Mouse (Mus musculus): ENCODE results near the gene E130311K13Rik. TPM values are rescaled to one million over a fixed set of nuclear protein-coding genes. Genes with fewer than 3 reads are reported as not detected.

E130311K13Rik gene
- total RNA-seq (2023; ENCODE audit: inconsistent age): 3.1 to 4.9 TPM (median 3.5 TPM) in 4 replicates

DNA sequence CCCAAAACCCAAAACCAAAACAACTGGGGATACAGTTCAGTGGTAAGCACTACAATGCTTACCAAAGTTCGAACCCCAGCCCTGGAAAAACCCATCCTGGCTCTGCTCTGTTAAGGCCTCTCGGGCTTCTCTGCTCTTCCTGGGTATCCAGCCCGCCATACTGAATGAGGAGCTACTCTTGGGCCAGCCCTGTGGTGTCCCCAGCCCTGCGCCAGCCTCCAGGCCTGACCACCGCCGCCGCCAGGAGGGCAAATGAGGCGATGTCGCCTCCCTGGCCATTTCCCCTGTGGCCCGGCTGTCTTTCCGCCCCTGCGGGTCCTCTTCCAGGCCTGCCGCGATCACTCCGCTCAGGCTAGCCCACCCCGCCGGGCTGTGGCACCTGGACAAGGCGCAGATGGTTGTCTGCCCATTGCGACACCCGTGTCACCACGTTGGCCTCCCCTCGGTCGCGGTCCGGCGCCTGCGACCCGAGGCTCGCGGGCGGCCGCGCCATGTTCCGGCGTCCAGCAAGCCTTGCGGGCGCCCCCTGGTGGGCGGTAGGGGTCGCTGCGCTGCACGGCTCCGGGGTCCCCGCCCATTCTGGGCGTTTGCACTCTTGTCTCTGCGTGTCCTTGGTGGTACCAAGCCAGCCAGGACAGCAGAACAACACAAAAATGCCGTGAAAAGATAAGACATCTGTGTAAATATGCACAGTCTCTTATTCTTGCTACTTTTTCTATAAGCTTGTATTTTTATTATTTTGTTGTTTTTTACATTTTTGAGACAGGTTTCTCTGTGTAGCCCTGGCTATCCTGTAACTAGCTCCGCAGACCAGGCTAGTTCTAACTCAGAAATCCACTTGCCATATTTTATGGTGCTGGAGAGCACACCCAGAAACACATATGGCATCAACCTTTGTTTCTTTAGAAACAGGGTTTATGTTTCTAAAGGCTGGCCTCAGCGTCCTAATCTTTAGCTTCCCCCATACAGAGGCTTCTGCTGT lies at the start of gene E130311K13Rik:
Gene E130311K13Rik, minus strand, starts transcription at position 595 of the 982 bp plus-strand sequence.

DNA sequence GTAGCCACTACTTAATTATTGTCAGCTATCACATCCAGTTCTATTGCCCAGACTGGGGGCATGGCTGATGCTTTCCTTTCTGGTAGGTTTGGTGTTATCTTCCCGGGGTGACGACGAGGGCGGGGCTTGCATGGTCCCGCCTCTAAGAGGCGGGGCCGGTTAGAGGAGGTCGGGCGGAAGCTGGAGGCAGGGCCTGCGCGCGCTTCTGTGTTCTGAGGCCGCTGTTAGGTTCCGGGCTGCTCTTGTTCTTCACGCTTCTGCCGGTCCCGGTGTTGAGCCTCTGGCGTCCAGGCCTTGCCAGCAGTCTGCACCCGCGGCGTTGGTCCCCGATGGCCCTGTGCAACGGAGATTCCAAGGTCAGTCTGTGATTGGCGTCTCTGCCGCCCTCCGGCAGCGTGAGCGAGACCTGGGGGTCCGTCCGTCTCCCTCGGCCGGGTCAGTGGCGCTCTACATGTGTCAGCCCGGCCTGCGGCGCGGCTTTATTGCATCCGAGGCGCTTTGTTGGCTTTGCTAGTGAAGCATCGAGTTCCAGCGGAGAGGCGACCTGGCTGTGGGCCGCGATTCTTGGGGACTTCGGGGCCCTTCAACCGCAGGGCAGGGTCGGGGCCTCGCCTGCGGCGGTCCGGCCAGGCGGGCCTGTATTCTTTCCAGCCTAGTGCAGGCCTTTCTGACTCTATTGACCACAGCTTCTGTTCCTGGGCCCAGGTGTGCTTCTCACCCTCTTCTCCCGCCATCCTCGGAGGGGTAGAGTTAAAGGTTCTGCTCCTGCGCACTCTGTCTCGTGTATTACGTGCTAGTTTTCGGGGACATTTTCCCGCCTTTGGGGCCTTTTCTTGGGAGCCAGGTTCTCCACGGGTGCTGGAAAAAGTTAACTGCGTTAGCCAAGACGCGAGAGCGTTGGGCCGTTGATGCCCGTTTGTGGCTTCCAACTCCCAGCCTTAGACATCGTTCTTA lies 47.0 kb upstream of the E130311K13Rik start, which contains the start of gene Gmps:
Gene Gmps, plus strand, starts transcription at position 152 of the 954 bp plus-strand sequence.

DNA sequence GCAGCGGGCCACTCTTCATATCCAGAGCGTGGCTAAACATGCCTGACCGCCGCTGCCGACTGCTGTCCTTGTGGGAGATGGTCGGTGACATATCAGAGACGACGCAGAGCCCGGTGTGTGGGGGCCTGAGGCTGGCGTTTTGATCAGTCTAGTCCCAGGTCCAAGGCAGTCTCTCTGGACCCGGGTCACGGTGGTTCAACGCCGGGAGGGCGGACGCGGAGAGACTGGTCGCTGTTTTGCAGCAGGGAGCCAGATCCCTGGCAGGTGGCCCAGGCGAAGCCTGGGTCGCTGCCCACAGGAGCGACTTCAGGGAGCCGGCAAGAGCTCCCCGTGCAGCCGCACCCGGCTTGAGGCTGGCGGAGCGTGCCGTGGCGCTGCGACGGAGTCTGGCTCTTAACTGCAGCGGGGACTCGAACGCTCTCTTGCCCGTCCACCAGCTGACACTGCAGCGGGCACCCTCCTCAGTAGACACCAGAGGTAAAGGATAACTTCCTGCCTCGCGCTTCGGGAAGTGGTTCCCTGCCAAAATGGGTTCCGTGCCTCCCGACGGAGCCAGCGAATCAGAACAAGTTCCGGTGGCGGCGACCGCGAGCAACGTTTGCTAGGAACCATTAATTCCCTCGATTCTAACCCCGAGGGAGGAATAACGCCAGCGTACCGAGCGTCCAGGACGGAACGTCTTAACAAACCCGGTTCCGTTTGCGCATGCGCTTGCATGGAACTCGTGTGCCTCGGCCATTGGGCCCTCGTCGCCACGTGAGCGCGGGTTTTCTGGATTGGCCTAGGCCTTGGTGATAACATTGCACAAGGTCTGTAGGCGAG lies 35.0 kb upstream of the E130311K13Rik start, which contains the start of gene Slc33a1:
Gene Slc33a1, minus strand, starts transcription at position 669 of the 822 bp plus-strand sequence.

DNA sequence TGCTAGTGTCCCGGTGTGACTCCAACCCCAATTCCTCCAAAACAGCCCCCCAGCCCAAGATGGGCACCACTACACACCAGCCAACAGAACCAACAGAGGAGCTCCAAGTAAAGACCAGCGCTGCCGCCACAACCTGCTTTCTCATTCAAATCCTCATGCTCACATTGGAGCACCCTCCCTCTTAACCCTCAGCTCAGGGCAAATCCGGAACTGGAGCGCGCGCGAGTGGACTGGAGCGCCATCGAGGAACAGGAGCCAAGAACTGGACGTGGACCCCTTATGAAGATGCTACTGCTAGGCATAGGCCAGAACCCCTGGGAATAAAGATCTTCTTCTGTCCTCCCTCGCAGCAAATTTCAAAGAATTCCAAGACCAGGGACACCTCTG lies 30.0 kb downstream of the E130311K13Rik start, which contains the start of gene Plch1:
Gene Plch1, minus strand, starts transcription at position 164 of the 387 bp plus-strand sequence.

Other genes starting within 250 kb of the E130311K13Rik start
- 1.9 to 3.8 TPM (median 2.4 TPM) in 4 replicates for gene Plch1, start 30.0 kb downstream of the E130311K13Rik start, total RNA-seq (2023; ENCODE audit: inconsistent age)
- 9.6 to 11.0 TPM (median 10.3 TPM) in 4 replicates for gene Slc33a1, start 35.3 kb upstream of the E130311K13Rik start, total RNA-seq (2023; ENCODE audit: inconsistent age)
- gene Gmps, start 46.6 kb upstream of the E130311K13Rik start, total RNA-seq (2023; ENCODE audit: inconsistent age): 15.5 to 16.0 TPM (median 15.9 TPM) in 4 replicates
- gene Vmn2r1, start 152.1 kb upstream of the E130311K13Rik start, total RNA-seq (2023; ENCODE audit: inconsistent age): not detected in 4 replicates
- gene Vmn2r2, start 212.5 kb upstream of the E130311K13Rik start, total RNA-seq (2023; ENCODE audit: inconsistent age): not detected in 4 replicates